Mouse (Mus musculus): ENCODE data around the gene A1cf. TPM values are rescaled to one million over a fixed set of nuclear protein-coding genes. Genes with fewer than 3 reads are reported as not detected.

Gene A1cf
- polyA plus RNA-seq, 1 experiment from 2014 or later = not detected

DNA sequence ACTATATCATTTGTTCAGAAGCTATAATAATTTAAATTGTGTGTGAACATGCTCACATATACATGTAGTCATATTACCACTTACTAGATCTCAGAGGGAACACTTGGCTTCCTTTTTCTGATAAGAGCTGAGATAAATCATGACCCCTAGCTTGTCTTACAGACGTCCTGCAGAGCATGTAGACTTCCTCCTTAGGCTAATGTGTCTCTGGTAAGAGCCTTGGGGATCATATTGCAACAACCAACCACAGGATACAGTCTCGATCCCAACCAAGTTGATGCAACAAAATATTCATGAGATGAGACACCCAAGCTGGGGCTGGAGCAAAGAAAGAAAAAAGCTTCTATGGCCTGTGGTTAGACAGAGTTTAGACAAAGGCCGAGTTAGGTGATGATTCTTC, 94.6 kb downstream of the A1cf start:
- Histone ChIP-seq H3K4me1 (ENCODE audit: control insufficient read depth, insufficient read depth, low read depth, low read length) (no peaks in the 10 kb centered on the region), H3K27me3 (replicated peaks; ENCODE audit: control insufficient read depth, insufficient read depth, low read length) (no peaks in the 10 kb centered on the region), H3K27ac (ENCODE audit: low read depth, low read length) (no peak overlapping the region), H3K9ac (ENCODE audit: low read depth, low read length) (no peak overlapping the region), H3K36me3 (ENCODE audit: control insufficient read depth, insufficient read depth, low read length) (no peaks in the 10 kb centered on the region), H3K4me2 (ENCODE audit: low read length) (no peak overlapping the region), H3K4me3 (ENCODE audit: low read length) (no peak overlapping the region), H3K9me3 (ENCODE audit: control insufficient read depth, low read length) (no peaks in the 10 kb centered on the region)
- 63% methylated on average over 3 of the region's 3 CpGs for WGBS
- no peak for ATAC-seq

DNA sequence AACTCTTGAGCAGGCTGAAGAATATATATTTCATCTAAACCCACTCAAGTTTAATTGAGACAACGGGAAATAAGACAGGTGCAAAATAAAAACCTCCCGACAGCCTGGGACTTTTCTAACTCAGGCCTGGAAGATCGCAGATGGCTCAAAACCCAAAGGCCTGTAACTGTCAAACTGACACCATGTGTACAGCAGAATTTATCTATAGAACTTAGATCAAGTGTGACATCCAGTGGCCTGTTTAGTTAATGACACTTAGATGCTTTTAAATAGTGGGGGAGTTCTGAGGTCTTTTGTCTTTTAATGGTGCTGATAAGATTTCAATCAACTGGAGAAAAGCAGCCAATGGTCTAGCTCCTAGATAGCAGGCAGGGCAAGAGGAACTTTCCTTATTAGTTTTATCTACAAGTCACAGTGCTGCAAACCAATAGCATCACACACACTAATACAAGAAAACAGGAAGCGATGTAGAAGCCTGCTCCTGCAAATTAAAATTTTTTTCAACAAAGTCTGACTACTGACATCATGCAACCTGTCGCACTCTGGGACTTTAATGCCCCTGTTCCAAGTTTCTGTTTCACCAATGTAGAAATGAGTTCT, 99.5 kb downstream of the A1cf start:
- Histone ChIP-seq H3K4me3 (ENCODE audit: low read length) (no peak overlapping the region), H3K36me3 (ENCODE audit: control insufficient read depth, insufficient read depth, low read length) (no peaks in the 10 kb centered on the region), H3K27me3 (replicated peaks; ENCODE audit: control insufficient read depth, insufficient read depth, low read length) (no peaks in the 10 kb centered on the region), H3K27ac (ENCODE audit: low read depth, low read length) (no peak overlapping the region), H3K4me2 (ENCODE audit: low read length) (no peak overlapping the region), H3K4me1 (ENCODE audit: control insufficient read depth, insufficient read depth, low read depth, low read length) (no peaks in the 10 kb centered on the region), H3K9me3 (ENCODE audit: control insufficient read depth, low read length) (no peaks in the 10 kb centered on the region), H3K9ac (ENCODE audit: low read depth, low read length) (no peak overlapping the region)
- WGBS = 66% methylated on average over 5 of the region's 5 CpGs
- ATAC-seq = peak; percentile 70; the same call in 1 of the 2 replicates

DNA sequence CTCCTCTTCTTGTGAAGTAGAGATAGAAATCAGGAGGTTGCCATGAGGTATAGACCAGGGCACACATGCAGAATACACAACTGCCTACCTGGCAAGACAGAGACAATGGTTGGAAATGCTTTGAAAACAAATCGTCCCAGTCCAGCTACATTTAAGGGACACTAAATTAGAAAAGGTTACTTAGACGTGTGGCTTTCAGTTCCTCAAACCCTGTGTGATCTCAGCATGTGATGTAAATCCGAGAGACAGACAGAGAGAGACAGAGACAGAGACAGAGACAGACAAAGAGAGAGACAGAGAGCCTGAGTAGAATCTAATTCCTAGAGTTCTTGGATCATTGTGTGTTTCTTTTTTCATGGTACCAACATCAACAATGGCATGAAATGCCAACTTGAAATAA, 102.8 kb downstream of the A1cf start:
- Histone ChIP-seq H3K9me3 (ENCODE audit: control insufficient read depth, low read length) (no peaks in the 10 kb centered on the region), H3K4me2 (ENCODE audit: low read length) (no peak overlapping the region), H3K27me3 (replicated peaks; ENCODE audit: control insufficient read depth, insufficient read depth, low read length) (no peaks in the 10 kb centered on the region), H3K9ac (ENCODE audit: low read depth, low read length) (no peak overlapping the region), H3K36me3 (ENCODE audit: control insufficient read depth, insufficient read depth, low read length) (no peaks in the 10 kb centered on the region), H3K4me3 (ENCODE audit: low read length) (no peak overlapping the region), H3K4me1 (ENCODE audit: control insufficient read depth, insufficient read depth, low read depth, low read length) (no peaks in the 10 kb centered on the region), H3K27ac (ENCODE audit: low read depth, low read length) (no peak overlapping the region)
- WGBS = 57% methylated on average over 3 of the region's 3 CpGs
- ATAC-seq = no peak

DNA sequence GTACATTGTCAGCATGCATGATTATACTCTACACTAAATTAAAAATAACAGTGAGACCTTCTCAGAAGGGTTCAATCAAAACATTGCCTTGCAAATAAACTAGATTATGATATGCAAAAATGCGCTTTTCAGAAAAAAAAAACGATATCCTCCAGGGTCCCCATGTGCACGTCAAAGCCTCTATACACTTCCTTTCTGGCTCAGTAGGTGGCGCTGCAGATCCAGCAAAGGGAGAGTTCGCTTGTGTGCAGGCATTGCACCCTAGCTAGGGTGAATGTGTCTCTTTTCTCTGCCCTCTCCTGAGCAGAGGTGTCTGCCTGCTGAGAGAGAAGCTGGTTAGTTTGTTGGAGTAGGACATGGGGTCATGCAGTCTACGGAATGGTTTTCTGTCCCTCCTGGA, 103.4 kb downstream of the A1cf start:
- Histone ChIP-seq H3K27me3 (replicated peaks; ENCODE audit: control insufficient read depth, insufficient read depth, low read length) (no peaks in the 10 kb centered on the region), H3K36me3 (ENCODE audit: control insufficient read depth, insufficient read depth, low read length) (no peaks in the 10 kb centered on the region), H3K4me2 (ENCODE audit: low read length) (no peak overlapping the region), H3K9me3 (ENCODE audit: control insufficient read depth, low read length) (no peaks in the 10 kb centered on the region), H3K9ac (ENCODE audit: low read depth, low read length) (no peak overlapping the region), H3K4me1 (ENCODE audit: control insufficient read depth, insufficient read depth, low read depth, low read length) (no peaks in the 10 kb centered on the region), H3K4me3 (ENCODE audit: low read length) (no peak overlapping the region), H3K27ac (ENCODE audit: low read depth, low read length) (no peak overlapping the region)
- 11% methylated on average over 6 of the region's 6 CpGs for WGBS
- ATAC-seq = peak; percentile 95

DNA sequence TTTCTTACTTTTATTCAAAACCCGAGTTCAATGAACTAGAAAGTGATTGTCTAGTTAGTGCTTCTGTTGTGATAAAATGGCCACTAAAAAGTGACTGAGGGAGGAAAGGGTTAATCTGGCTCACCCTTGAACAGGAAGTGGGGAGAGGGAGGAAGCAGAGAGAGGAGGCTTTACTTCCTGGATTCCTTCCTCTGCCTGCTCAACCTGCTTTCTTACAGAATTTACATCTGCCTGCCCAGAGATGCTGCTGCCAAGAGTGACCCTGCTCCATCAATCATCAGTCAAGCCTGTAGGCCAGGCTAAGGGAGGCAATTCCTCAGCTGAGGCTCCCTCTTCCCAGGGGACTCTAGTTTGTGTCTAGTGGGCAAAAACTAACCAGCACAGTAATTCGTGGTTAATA, 107.3 kb downstream of the A1cf start:
- ATAC-seq = no peak
- no peaks in the 10 kb centered on the region for H3K4me1 ChIP-seq (ENCODE audit: control insufficient read depth, insufficient read depth, low read depth, low read length)
- H3K27me3 ChIP-seq (replicated peaks; ENCODE audit: control insufficient read depth, insufficient read depth, low read length) = no peaks in the 10 kb centered on the region
- H3K9me3 ChIP-seq (ENCODE audit: control insufficient read depth, low read length) = no peaks in the 10 kb centered on the region
- no peak overlapping the region for H3K4me2 ChIP-seq (ENCODE audit: low read length)
- no peaks in the 10 kb centered on the region for H3K36me3 ChIP-seq (ENCODE audit: control insufficient read depth, insufficient read depth, low read length)
- no peak overlapping the region for H3K9ac ChIP-seq (ENCODE audit: low read depth, low read length)
- H3K27ac ChIP-seq (ENCODE audit: low read depth, low read length) = no peak overlapping the region
- H3K4me3 ChIP-seq (ENCODE audit: low read length) = no peak overlapping the region
- WGBS = 78% methylated on average over 2 of the region's 2 CpGs

DNA sequence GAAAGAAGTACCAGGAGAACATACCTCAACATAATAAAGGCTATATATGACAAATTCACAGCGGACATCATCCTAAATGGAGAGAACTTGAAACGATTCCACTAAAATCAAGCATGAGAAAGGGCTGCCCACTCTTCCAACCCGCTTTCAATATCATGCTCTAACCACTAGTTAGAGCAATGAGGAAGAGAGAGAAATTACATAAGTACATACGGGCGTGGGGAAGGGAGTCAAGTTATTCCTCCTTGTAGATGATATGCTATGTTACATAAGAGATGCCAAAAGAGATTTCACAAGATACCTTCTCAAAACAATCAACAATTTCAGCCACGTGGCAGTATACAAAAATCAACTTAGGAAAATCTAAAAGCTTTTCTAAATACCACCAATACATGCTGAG, 122.5 kb downstream of the A1cf start:
- H3K36me3 ChIP-seq (ENCODE audit: control insufficient read depth, insufficient read depth, low read length) = no peaks in the 10 kb centered on the region
- no peak overlapping the region for H3K9ac ChIP-seq (ENCODE audit: low read depth, low read length)
- H3K27me3 ChIP-seq (replicated peaks; ENCODE audit: control insufficient read depth, insufficient read depth, low read length) = no peaks in the 10 kb centered on the region
- H3K4me1 ChIP-seq (ENCODE audit: control insufficient read depth, insufficient read depth, low read depth, low read length) = no peaks in the 10 kb centered on the region
- H3K27ac ChIP-seq (ENCODE audit: low read depth, low read length) = no peak overlapping the region
- 89% methylated on average over 6 of the region's 6 CpGs for WGBS
- H3K9me3 ChIP-seq (ENCODE audit: control insufficient read depth, low read length) = no peaks in the 10 kb centered on the region
- no peak overlapping the region for H3K4me3 ChIP-seq (ENCODE audit: low read length)
- ATAC-seq = no peak
- H3K4me2 ChIP-seq (ENCODE audit: low read length) = no peak overlapping the region

DNA sequence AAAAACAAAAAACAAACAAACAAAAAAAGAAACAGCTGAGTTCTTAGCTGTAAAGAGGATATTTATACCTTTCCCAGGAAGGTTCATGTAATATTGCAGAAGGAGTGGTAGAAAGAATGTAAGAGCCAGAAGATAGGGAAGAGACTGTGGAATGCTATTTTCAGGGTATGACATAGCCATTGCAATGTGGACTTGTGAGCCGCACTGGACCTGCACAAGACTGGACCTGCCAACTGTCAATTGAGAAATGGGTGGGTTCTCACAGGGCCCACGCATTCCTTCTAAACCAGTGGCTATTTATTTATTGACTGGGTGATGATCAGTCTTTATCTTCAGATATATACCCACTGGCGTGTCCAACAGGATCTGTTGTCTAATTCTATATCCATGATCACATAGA, 128.4 kb downstream of the A1cf start:
- H3K36me3 ChIP-seq (ENCODE audit: control insufficient read depth, insufficient read depth, low read length) = no peaks in the 10 kb centered on the region
- H3K27me3 ChIP-seq (replicated peaks; ENCODE audit: control insufficient read depth, insufficient read depth, low read length) = no peaks in the 10 kb centered on the region
- no peak overlapping the region for H3K4me2 ChIP-seq (ENCODE audit: low read length)
- 95% methylated on average over 3 of the region's 3 CpGs for WGBS
- ATAC-seq = no peak
- no peak overlapping the region for H3K27ac ChIP-seq (ENCODE audit: low read depth, low read length)
- no peaks in the 10 kb centered on the region for H3K9me3 ChIP-seq (ENCODE audit: control insufficient read depth, low read length)
- no peaks in the 10 kb centered on the region for H3K4me1 ChIP-seq (ENCODE audit: control insufficient read depth, insufficient read depth, low read depth, low read length)
- H3K4me3 ChIP-seq (ENCODE audit: low read length) = no peak overlapping the region
- H3K9ac ChIP-seq (ENCODE audit: low read depth, low read length) = no peak overlapping the region

Other genes with a start within 250 kb of the A1cf start
- 4.8 and 5.1 TPM in 2 replicates for gene Prkg1, start 103.7 kb upstream of the A1cf start, polyA plus RNA-seq (2015; fragmentation: Nextera tagmentation; extraction: Ambion mirVana)
- gene Asah2, start 239.4 kb downstream of the A1cf start, polyA plus RNA-seq (2015; fragmentation: Nextera tagmentation; extraction: Ambion mirVana) = 0.99 and 1.1 TPM in 2 replicates